Mouse (Mus musculus) forebrain, embryonic 11.5 days (tissue): ENCODE data around the gene Cdcp2. TPM values are rescaled to one million over a fixed set of nuclear protein-coding genes. Genes with fewer than 3 reads are reported as not detected.

ENCODE experiments used
- ATAC-seq: fragments of 200-750 bp; cut with Nextera tagmentation; replicated peaks from 2 replicates; pipeline ENCODE4 v1.8.0; 2017; ENCODE audit warnings: moderate TSS enrichment; ENCODE audit not compliant: low FRiP score
- DNase-seq: peaks from one replicate; pipeline ENCODE4 v3.0.0-alpha.2; 2017; ENCODE audit warnings: low spot score
- H3K27ac ChIP-seq: fragments of 300-500 bp; sonication (generic); 2 replicates; pipeline ENCODE4 v1.5.1; 2014; ENCODE audit warnings: low read depth, low read length
- H3K27me3 ChIP-seq: fragments of 300-500 bp; sonication (generic); 2 replicates; pipeline ENCODE4 v1.6.1; 2014; ENCODE audit warnings: mild to moderate bottlenecking, low read length, mixed read lengths; ENCODE audit not compliant: control insufficient read depth, insufficient read depth
- H3K36me3 ChIP-seq: fragments of 300-500 bp; sonication (generic); 2 replicates; pipeline ENCODE4 v1.6.1; 2014; ENCODE audit warnings: mild to moderate bottlenecking, low read length, moderate library complexity, mixed read lengths; ENCODE audit not compliant: control insufficient read depth, insufficient read depth
- H3K4me1 ChIP-seq: fragments of 300-500 bp; sonication (generic); replicated peaks from 2 replicates; pipeline ENCODE4 v1.6.1; 2014; ENCODE audit warnings: low read length, mixed read lengths; ENCODE audit not compliant: control insufficient read depth, insufficient read depth
- H3K4me2 ChIP-seq: fragments of 300-500 bp; sonication (generic); 2 replicates; pipeline ENCODE4 v1.6.1; 2014; ENCODE audit warnings: low read depth, mild to moderate bottlenecking, low read length, moderate library complexity, mixed read lengths; ENCODE audit not compliant: severe bottlenecking
- H3K4me3 ChIP-seq: fragments of 300-500 bp; sonication (generic); 2 replicates; pipeline ENCODE4 v1.5.1; 2014; ENCODE audit warnings: low read depth, low read length
- H3K9ac ChIP-seq: fragments of 300-500 bp; sonication (generic); 2 replicates; pipeline ENCODE4 v1.6.1; 2014; ENCODE audit warnings: low read length
- H3K9me3 ChIP-seq: fragments of 300-500 bp; sonication (generic); 2 replicates; pipeline ENCODE4 v1.6.1; 2016; ENCODE audit warnings: low read length, mixed read lengths; ENCODE audit not compliant: control insufficient read depth
- WGBS: fragments of 180-500 bp; shearing (Covaris S2); extraction: QIAGEN DNeasy Blood & Tissue Kit; methylation state at CpG from one replicate; pipeline ENCODE4 v1.1.7; 2014; 5-methylcytosine and 5-hydroxymethylcytosine counted together
- polyA plus RNA-seq: library from polyadenylated mRNA; unstranded; fragments of >200 nt; fragmentation: Nextera tagmentation; extraction: Ambion mirVana; gene quantifications from 2 replicates; pipeline ENCODE4 v1.2.1, GENCODE M21; 2014

Gene Cdcp2
- polyA plus RNA-seq: 0.17 TPM in 1 of 2 replicates, not detected in the other

DNA sequence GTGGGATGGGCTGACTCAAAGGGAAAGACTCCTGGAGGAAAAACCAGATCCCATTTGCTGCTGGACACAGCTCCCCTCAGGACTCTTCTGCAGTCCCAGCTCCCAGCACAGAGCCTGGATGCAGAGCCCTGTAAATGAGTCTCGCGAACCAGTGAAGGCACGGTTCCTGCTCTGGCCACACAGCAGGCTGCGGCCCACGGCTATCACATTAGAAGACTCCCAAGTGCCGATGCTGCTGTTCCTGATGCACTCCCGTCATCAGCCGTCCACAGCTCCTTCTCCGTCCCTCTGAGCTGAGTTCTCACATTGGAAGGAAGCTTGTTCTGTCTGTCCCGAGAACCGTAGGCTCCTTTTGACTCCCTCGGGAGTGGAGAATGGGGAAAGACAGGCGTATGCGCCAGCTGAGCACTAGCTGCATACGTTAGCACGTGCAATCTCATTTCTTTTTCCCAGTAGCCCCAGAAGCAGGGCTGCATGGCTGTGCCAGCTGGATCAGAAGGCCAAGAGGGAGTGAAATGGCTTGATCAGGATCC is at the start of gene Cdcp2:
TSS of gene Cdcp2 (plus strand) at position 51 of the 533 bp plus-strand sequence.
- Histone ChIP-seq H3K27ac (no peak within 1 kb of the TSS), H3K27me3 (no peaks in the 10 kb centered on the region), H3K36me3 (no peaks in the 10 kb centered on the region), H3K4me3 (no peak within 1 kb of the TSS), H3K9me3 (no peaks in the 10 kb centered on the region), H3K4me2 (no peak within 1 kb of the TSS), H3K9ac (no peak within 1 kb of the TSS), H3K4me1 (0 out of 2 replicates have a peak, but pooled peaks cover 3% of the 10 kb centered on the region)
- DNase-seq (no peak), ATAC-seq (no peak)
- 60% methylated on average over 16 of the region's 16 CpGs for WGBS

DNA sequence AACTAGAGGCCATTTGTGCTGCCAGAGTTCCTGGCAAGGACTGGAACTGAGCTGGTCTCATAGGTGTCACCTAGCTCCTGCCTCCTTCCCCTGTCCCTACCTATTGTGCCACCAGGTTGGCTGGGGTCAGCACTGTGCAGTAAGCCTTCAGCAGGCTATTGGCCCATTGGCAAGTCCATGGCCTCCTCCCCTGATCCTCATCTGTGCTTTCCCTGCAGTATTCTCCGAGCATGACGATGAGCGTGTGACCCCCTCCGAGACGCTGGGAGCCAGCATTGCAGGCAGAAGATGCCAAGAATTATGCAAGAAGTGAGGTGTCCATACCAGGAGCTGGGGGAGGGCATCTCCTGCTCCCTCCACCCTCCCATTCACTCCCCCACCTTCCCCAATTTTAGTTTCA is 48.9 kb upstream of the Cdcp2 start:
- no peaks in the 10 kb centered on the region; the same call in 1 of the 2 replicates for H3K36me3 ChIP-seq
- 89% methylated on average over 5 of the region's 5 CpGs for WGBS
- no peaks in the 10 kb centered on the region for H3K9me3 ChIP-seq
- H3K4me2 ChIP-seq: no peak overlapping the region
- DNase-seq: no peak
- ATAC-seq: no peak
- no peaks in the 10 kb centered on the region for H3K4me1 ChIP-seq
- H3K27ac ChIP-seq: no peak overlapping the region
- no peak overlapping the region for H3K4me3 ChIP-seq
- H3K27me3 ChIP-seq: no peaks in the 10 kb centered on the region
- no peak overlapping the region for H3K9ac ChIP-seq

DNA sequence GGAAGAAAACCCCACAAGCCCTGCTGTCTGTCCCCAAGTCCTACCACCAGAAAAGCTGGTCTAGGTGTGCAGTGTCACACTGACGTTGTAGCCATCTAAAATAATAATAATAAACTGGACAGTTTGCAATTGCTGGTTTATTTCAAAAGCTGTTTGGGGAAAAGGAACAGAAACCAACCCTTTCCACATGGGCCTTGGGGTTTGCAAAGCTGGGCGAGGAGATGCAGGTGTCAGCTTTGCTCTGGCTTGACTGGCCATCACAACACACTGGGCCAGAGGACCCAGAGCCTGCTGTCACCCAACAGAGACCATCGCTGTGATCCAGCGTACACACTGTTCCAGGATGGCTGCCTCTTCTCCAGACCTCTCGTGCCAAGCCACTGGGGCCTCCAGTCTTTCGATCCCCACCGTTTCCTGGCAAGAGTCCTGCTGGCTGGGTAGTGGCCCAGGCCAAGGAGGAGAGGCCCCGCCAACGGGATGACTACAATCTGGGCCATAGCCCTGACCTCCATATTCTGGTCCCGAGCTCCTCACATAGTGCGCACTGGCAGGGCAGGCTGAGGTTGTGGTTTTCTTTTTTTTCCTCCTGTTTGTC is 48.0 kb upstream of the Cdcp2 start:
- 91% methylated on average over 11 of the region's 11 CpGs for WGBS
- DNase-seq (no peak), ATAC-seq (no peak)
- H3K9ac ChIP-seq: no peak overlapping the region
- H3K4me3 ChIP-seq: no peak overlapping the region
- H3K27ac ChIP-seq: no peak overlapping the region
- H3K9me3 ChIP-seq: no peaks in the 10 kb centered on the region
- no peak overlapping the region for H3K4me2 ChIP-seq
- no peaks in the 10 kb centered on the region; the same call in 1 of the 2 replicates for H3K36me3 ChIP-seq
- no peaks in the 10 kb centered on the region for H3K27me3 ChIP-seq
- H3K4me1 ChIP-seq: no peaks in the 10 kb centered on the region

DNA sequence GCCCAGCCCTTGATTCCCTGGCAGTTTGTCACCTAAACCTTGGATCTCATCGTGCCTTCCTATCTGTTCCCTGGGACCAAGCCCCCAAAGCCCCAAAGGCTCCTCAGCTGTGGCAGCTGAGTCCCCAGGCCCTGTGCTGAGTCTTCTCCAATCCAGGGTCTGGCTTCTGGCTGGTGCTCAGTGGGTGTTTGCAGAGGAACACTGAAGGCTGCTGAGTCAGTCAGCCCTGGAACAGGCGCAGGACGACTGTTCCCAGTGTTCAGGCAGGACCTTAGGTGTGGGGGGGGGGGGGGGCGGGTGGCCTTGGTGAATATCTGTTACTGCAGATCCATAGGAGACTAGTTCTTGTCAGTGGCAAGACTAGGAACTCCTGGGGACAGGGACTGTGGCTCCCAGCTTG is 44.8 kb upstream of the Cdcp2 start:
- H3K4me3 ChIP-seq: no peak overlapping the region
- H3K9ac ChIP-seq: no peak overlapping the region
- H3K36me3 ChIP-seq: no peaks in the 10 kb centered on the region; the same call in 1 of the 2 replicates
- H3K9me3 ChIP-seq: no peaks in the 10 kb centered on the region
- ATAC-seq (no peak), DNase-seq (no peak)
- no peak overlapping the region for H3K4me2 ChIP-seq
- no peaks in the 10 kb centered on the region for H3K4me1 ChIP-seq
- H3K27me3 ChIP-seq: no peaks in the 10 kb centered on the region
- H3K27ac ChIP-seq: no peak overlapping the region
- WGBS: 55% methylated on average over 4 of the region's 4 CpGs

DNA sequence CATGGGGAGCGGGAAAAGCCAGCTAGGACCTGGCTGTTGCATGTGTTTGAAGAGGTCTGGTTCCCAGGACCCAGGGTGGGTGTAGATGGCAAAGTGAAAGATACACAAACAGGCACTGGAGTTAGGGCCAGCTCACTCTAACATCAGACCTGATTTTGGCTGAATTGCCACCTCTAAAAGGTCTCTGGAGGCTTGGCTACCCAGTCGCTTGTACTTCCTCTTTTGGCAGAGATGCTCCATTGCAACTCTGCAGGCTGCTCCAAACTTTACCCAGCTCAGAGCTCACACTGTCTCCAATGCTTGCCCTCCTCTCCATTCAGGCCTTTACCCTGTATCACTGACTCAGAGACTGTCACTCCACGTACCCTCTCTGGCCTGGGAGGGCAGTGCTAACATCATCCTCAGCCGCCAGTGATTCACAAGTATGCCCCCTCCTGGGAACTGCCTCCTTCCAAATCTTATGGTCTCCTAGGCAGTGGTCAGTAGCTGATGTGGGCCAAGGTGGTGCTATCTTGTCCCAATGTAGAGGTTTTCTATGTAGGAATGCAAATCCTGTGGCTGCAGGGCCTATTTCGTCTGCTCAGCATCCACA is 43.6 kb upstream of the Cdcp2 start:
- no peak for DNase-seq
- Histone ChIP-seq H3K36me3 (no peaks in the 10 kb centered on the region; the same call in 1 of the 2 replicates), H3K4me1 (no peaks in the 10 kb centered on the region), H3K9me3 (no peaks in the 10 kb centered on the region), H3K4me3 (no peak overlapping the region), H3K27ac (no peak overlapping the region), H3K27me3 (no peaks in the 10 kb centered on the region), H3K4me2 (no peak overlapping the region), H3K9ac (no peak overlapping the region)
- ATAC-seq: no peak
- 44% methylated on average over 5 of the region's 5 CpGs for WGBS

DNA sequence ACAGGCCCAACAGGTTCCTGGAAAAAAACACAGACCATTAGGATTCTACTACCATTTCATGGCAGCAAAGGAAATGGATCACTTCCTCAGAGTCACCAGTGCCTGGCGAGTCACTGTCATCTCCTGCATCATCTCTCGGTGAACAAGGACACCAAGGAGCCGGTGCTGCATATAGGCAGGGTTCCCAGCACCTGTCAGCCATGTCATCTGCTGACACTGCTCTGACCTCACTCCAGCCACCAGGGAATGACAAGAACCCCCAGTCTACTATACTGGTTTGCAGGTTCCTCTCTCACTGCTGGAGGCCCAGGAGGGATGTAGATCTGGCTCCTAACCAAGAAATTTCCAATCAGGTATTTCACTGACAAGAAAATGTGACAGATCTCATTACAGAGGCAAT is 40.6 kb upstream of the Cdcp2 start:
- H3K27me3 ChIP-seq: no peaks in the 10 kb centered on the region
- 97% methylated on average over 3 of the region's 3 CpGs for WGBS
- H3K36me3 ChIP-seq: peaks cover 4% of the 10 kb centered on the region
- ATAC-seq: no peak
- H3K9ac ChIP-seq: no peak overlapping the region
- no peak overlapping the region for H3K4me2 ChIP-seq
- no peaks in the 10 kb centered on the region for H3K9me3 ChIP-seq
- no peaks in the 10 kb centered on the region for H3K4me1 ChIP-seq
- no peak overlapping the region for H3K4me3 ChIP-seq
- no peak overlapping the region for H3K27ac ChIP-seq
- no peak for DNase-seq

DNA sequence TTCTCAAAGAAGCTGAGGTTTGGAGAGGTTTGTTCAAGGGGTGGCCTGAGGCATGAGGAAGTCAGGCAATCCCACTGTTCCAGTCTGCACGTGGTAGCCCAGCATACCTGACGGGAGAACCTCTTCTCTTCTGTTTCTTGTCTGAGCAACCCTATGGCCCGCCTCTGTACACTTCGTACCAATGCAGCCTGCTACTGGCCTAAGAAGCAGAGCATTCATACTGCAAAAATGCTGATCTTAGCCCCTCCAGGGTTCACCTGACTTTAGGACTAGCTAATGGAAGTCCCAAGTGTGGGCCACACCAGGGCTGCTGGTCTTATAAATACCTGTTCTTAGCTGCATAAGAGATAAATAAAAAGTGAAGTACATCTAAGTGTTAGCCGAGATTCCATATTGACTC is 38.3 kb upstream of the Cdcp2 start:
- no peaks in the 10 kb centered on the region for H3K27me3 ChIP-seq
- peaks cover 4% of the 10 kb centered on the region for H3K36me3 ChIP-seq
- H3K4me2 ChIP-seq: no peak overlapping the region
- DNase-seq (no peak), ATAC-seq (no peak)
- H3K9me3 ChIP-seq: no peaks in the 10 kb centered on the region
- 89% methylated on average over 5 of the region's 5 CpGs for WGBS
- H3K27ac ChIP-seq: no peak overlapping the region
- no peak overlapping the region for H3K4me3 ChIP-seq
- no peak overlapping the region for H3K9ac ChIP-seq
- H3K4me1 ChIP-seq: no peaks in the 10 kb centered on the region

DNA sequence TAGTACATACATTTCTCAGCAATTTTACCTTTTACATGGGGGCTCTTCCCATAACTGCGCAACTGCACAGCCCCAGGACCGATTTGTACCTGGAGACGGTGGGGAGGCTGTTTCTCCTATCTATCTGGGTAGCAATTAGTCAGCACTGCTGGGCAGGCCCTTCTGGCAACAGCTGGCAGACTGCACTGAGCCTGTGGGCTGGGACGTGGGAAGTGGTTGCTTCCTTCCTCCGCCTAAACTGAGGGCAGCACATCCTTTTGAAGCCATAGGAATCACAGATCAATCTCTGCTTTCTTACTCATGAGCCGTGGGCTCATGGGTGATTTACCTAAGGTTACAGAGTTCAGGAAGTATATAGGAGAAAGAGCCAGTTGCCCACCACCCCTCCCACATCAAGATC is 37.9 kb upstream of the Cdcp2 start:
- ATAC-seq: no peak
- H3K27me3 ChIP-seq: no peaks in the 10 kb centered on the region
- H3K4me1 ChIP-seq: no peaks in the 10 kb centered on the region
- 86% methylated on average over 6 of the region's 6 CpGs for WGBS
- no peak overlapping the region for H3K4me2 ChIP-seq
- H3K9me3 ChIP-seq: no peaks in the 10 kb centered on the region
- no peak for DNase-seq
- H3K27ac ChIP-seq: no peak overlapping the region
- H3K36me3 ChIP-seq: peaks cover 4% of the 10 kb centered on the region
- H3K9ac ChIP-seq: no peak overlapping the region
- no peak overlapping the region for H3K4me3 ChIP-seq

DNA sequence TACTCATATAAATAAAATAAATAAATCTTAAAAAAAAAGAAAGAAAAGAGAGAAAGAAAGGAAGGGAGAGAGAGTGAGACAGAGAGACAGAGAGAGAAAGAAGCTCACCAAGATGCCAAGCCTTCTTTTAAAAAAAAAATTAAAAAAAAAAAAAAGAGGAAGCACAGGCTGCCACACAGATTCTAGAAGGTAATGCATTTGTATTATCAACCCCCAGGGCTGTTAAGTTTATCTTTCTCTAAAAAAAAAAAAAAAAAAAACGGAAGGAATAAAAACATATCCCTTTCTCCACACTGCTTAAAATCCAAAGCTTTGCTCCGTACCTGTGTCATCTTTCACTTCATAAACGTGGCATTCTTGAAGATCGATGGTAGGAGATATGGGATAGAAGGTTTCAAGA is 35.1 kb upstream of the Cdcp2 start:
- no peaks in the 10 kb centered on the region for H3K27me3 ChIP-seq
- no peak overlapping the region for H3K4me3 ChIP-seq
- ATAC-seq (no peak), DNase-seq (no peak)
- 92% methylated on average over 4 of the region's 4 CpGs for WGBS
- H3K4me2 ChIP-seq: no peak overlapping the region
- H3K36me3 ChIP-seq: peaks cover 4% of the 10 kb centered on the region
- no peak overlapping the region for H3K9ac ChIP-seq
- no peaks in the 10 kb centered on the region for H3K9me3 ChIP-seq
- H3K4me1 ChIP-seq: no peaks in the 10 kb centered on the region
- no peak overlapping the region for H3K27ac ChIP-seq
